Mouse (Mus musculus): Measurements from ENCODE around the gene Caps2.

- TF ChIP-seq CTCF (IDR thresholded peaks at IDR 0.05; ENCODE audit: low read depth) (no peak), EP300 (IDR thresholded peaks at IDR 0.05; ENCODE audit: low read depth) (no peak)
Observed at GRCm38 (mm10) chr10:112263467-112263866, 100.0 kb downstream of the Caps2 start.
